Mouse (Mus musculus) megakaryocyte, embryonic 14.5 days (primary cell): ENCODE data around the gene Mcoln1.

Experiments
- FLI1 ChIP-seq: IDR thresholded peaks from 2 replicates; pipeline ENCODE4 v1.6.1; 2012; ENCODE audit warnings: low read length, inconsistent platforms, mixed read lengths
- GATA1 ChIP-seq: IDR thresholded peaks from 3 replicates; pipeline ENCODE4 v1.6.1; 2012; ENCODE audit warnings: mixed read lengths, low read length, inconsistent platforms, borderline replicate concordance

DNA sequence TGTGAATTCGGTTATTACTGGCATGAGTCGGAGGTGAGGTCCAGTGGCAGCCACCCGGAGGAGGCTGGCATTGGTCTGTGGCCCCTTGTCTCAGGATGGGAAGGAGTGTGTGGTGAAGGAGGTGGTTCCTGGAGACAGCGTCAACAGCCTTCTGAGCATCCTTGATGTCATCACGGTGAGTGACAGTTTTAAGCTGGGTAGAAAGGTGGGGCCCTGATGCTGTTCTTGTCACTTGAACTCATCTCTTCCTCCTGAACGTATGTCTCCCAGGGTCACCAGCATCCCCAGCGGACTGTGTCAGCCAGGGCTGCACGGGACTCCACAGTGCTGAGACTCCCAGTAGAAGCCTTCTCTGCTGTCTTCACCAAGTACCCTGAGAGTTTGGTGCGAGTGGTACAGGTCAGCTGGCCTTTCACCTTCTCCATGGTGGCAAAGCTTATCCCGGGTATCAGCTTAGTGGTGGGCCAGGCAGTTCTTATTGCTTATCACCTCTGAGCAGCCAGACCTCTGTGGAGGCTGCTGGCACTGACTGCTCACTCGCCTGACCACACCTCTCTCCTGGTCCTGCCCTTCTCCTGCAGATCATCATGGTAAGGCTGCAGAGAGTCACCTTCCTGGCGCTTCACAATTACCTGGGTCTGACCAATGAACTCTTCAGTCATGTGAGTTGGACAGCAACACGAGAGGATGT is 21.9 kb downstream of the Mcoln1 start:
- TF ChIP-seq FLI1 (no peak), GATA1 (no peak)
